Comparison of ENCODE assay signal across 8 mouse cellular contexts in genomic region chr11:5541799-5542481, GRCm38 (mm10). TPM values are rescaled to one million over a fixed set of nuclear protein-coding genes. Genes with fewer than 3 reads are reported as not detected.
A peak's percentile ranks its signal among the peaks of the same experiment; 100 is the strongest.
DNase-seq lines count a peak whose midpoint lies in the region; ATAC-seq and TF ChIP-seq lines count a peak whose summit lies in the region.

Gene Ccdc117, minus strand, starts transcription at chr11:5542187.

- peak; percentile 60 to 62 for TF ChIP-seq EP300 in MEL (IDR thresholded peaks at IDR 0.05; ENCODE audit: low read depth in 1 of 2, low read length in 2 of 2)

- no peak; the same call in 1 of the 2 replicates for TF ChIP-seq RAD21 in MEL (IDR thresholded peaks at IDR 0.05; ENCODE audit: low read depth, low read length)

- TF ChIP-seq CTCF in MEL (IDR thresholded peaks at IDR 0.05 in 2 of 3, conservative IDR thresholded peaks at IDR 0.05 in 1 of 3; ENCODE audit: control insufficient read depth in 1 of 3, insufficient read depth in 1 of 3, low read depth in 2 of 3, low read length in 3 of 3, poor library complexity in 1 of 3, severe bottlenecking in 1 of 3): peak in 2 of 3 experiments; percentile 4 to 24; a peak in 2 of 6 replicates
- no peak for TF ChIP-seq CTCF in cerebellum, adult 2 months (IDR thresholded peaks at IDR 0.05; ENCODE audit: borderline replicate concordance, insufficient read depth, low read depth, low read length)
- 0 out of 2 replicates have a peak, but pooled peaks have one; percentile 25 for TF ChIP-seq CTCF in forebrain, postnatal 0 days (IDR thresholded peaks at IDR 0.05; ENCODE audit: low read depth)

- peak within 1 kb of the TSS; percentile 86 for H3K9ac ChIP-seq in MEL (ENCODE audit: control insufficient read depth, low read depth, low read length, poor library complexity, severe bottlenecking)
- H3K9ac ChIP-seq in forebrain, postnatal 0 days: peak within 1 kb of the TSS; percentile 74
- H3K9ac ChIP-seq in lung, embryonic 16.5 days (ENCODE audit: low read length): peak within 1 kb of the TSS; percentile 98

- H3K27me3 ChIP-seq in MEL (ENCODE audit: control insufficient read depth in 1 of 2, insufficient read depth in 2 of 2, low read length in 2 of 2): no peaks in the 10 kb centered on the region
- no peaks in the 10 kb centered on the region for H3K27me3 ChIP-seq in cerebellum, adult 2 months (ENCODE audit: control insufficient read depth, insufficient read depth, low read length)
- no peaks in the 10 kb centered on the region for H3K27me3 ChIP-seq in forebrain, postnatal 0 days (ENCODE audit: insufficient read depth, low read length)
- no peaks in the 10 kb centered on the region for H3K27me3 ChIP-seq in lung, embryonic 16.5 days (ENCODE audit: control insufficient read depth, insufficient read depth, low read depth, low read length)

- peak within 1 kb of the TSS; percentile 73 for H3K4me2 ChIP-seq in forebrain, postnatal 0 days (ENCODE audit: low read depth)
- peak within 1 kb of the TSS; percentile 63 for H3K4me2 ChIP-seq in lung, embryonic 16.5 days (ENCODE audit: low read depth, low read length)

- H3K36me3 ChIP-seq in MEL (ENCODE audit: control insufficient read depth in 1 of 2, insufficient read depth in 2 of 2, low read length in 2 of 2): peaks cover 17 to 41% of the 10 kb centered on the region in 2 experiments
- H3K36me3 ChIP-seq in forebrain, postnatal 0 days (ENCODE audit: insufficient read depth): no peaks in the 10 kb centered on the region
- peaks cover 5% of the 10 kb centered on the region; the same call in 1 of the 2 replicates for H3K36me3 ChIP-seq in lung, embryonic 16.5 days (ENCODE audit: control insufficient read depth, insufficient read depth, low read length)

- H3K27ac ChIP-seq in MEL (ENCODE audit: control insufficient read depth, low read depth, low read length): peak within 1 kb of the TSS; percentile 70
- peak within 1 kb of the TSS; percentile 81 for H3K27ac ChIP-seq in cerebellum, adult 2 months (ENCODE audit: insufficient read depth, low read length)
- H3K27ac ChIP-seq in forebrain, postnatal 0 days (ENCODE audit: low read depth, low read length): peak within 1 kb of the TSS; percentile 35; the same call in 1 of the 2 replicates
- peak within 1 kb of the TSS; percentile 85 for H3K27ac ChIP-seq in lung, embryonic 16.5 days (ENCODE audit: low read length)

- H3K4me3 ChIP-seq in MEL (ENCODE audit: control insufficient read depth in 1 of 2, insufficient read depth in 1 of 2, low read depth in 2 of 2, low read length in 2 of 2): peak within 1 kb of the TSS; percentile 75 to 85
- H3K4me3 ChIP-seq in cerebellum, adult 2 months (replicated peaks; ENCODE audit: insufficient read depth, low read depth, low read length): peak within 1 kb of the TSS; percentile 86
- peak within 1 kb of the TSS; percentile 93 for H3K4me3 ChIP-seq in forebrain, postnatal 0 days (ENCODE audit: low read depth, low read length)
- H3K4me3 ChIP-seq in lung, embryonic 16.5 days (ENCODE audit: low read length): peak within 1 kb of the TSS; percentile 93

- peaks cover 31% of the 10 kb centered on the region for H3K79me2 ChIP-seq in MEL (ENCODE audit: control insufficient read depth, insufficient read depth, low read length, poor library complexity)

- ATAC-seq in forebrain, postnatal 0 days: peak; percentile 99
- ATAC-seq in lung, embryonic 16.5 days (ENCODE audit: low read depth): peak; percentile 99

- peaks cover 36 to 47% of the 10 kb centered on the region in 2 experiments for H3K4me1 ChIP-seq in MEL (ENCODE audit: control insufficient read depth in 1 of 2, insufficient read depth in 2 of 2, low read length in 2 of 2)
- H3K4me1 ChIP-seq in cerebellum, adult 2 months (ENCODE audit: control insufficient read depth, insufficient read depth, low read length): no peaks in the 10 kb centered on the region
- H3K4me1 ChIP-seq in forebrain, postnatal 0 days (ENCODE audit: insufficient read depth): peaks cover 9% of the 10 kb centered on the region; the same call in 1 of the 2 replicates
- peaks cover 9% of the 10 kb centered on the region for H3K4me1 ChIP-seq in lung, embryonic 16.5 days (replicated peaks; ENCODE audit: control insufficient read depth, insufficient read depth, low read length)

- H3K9me3 ChIP-seq in MEL (replicated peaks; ENCODE audit: insufficient read depth, low read length): no peaks in the 10 kb centered on the region
- no peaks in the 10 kb centered on the region for H3K9me3 ChIP-seq in forebrain, postnatal 0 days (ENCODE audit: low read length)
- H3K9me3 ChIP-seq in lung, embryonic 16.5 days (ENCODE audit: control insufficient read depth, low read length): no peaks in the 10 kb centered on the region

- TF ChIP-seq POLR2A in MEL (IDR thresholded peaks at IDR 0.05; ENCODE audit: control insufficient read depth in 1 of 2, insufficient read depth in 1 of 2, low read depth in 1 of 2, low read length in 2 of 2, poor library complexity in 1 of 2): peak; percentile 38 to 76; a peak in 2 of 4 replicates
- peak; percentile 61; the same call in 1 of the 2 replicates for TF ChIP-seq POLR2A in cerebellum, adult 2 months (IDR thresholded peaks at IDR 0.05; ENCODE audit: borderline replicate concordance, insufficient read depth, low read length)

- under 1% methylated on average over 65 of the region's 65 CpGs for WGBS in cerebellum, adult 2 months
- WGBS in forebrain, postnatal 0 days: 2% methylated on average over 62 of the region's 65 CpGs
- 0% methylated on average over 60 of the region's 65 CpGs for WGBS in lung, embryonic 16.5 days

- peak; percentile 98 for DNase-seq in MEL (ENCODE audit: low read depth, low spot score)
- DNase-seq in cerebellum, adult 2 months: peak; percentile 92 to 96
- peak; percentile 86 for DNase-seq in forebrain, postnatal 0 days
- DNase-seq in heart, postnatal 4 days: peak; percentile 89
- DNase-seq in layer of hippocampus, adult 9-10 months (ENCODE audit: low spot score): peak; percentile 75
- DNase-seq in ovary, postnatal 10 days (ENCODE audit: low spot score): peak; percentile 69
- DNase-seq in thymus, postnatal 10 days (ENCODE audit: low spot score in 2 of 2): peak; percentile 74

TF ChIP-seq in MEL, 35 proteins besides CTCF, POLR2A, EP300 and RAD21 (continues in another document):
- TF ChIP-seq KAT2A (conservative IDR thresholded peaks at IDR 0.05; ENCODE audit: low read depth, low read length): peak; percentile 84
- TF ChIP-seq ZNF384 (IDR thresholded peaks at IDR 0.05; ENCODE audit: low read depth, low read length): peak; percentile 33; the same call in 1 of the 2 replicates
- TF ChIP-seq NRF1 (IDR thresholded peaks at IDR 0.05; ENCODE audit: insufficient read depth, low read depth, low read length, poor library complexity, severe bottlenecking): peak; percentile 42; the same call in 1 of the 2 replicates
- TF ChIP-seq MAX (IDR thresholded peaks at IDR 0.05; ENCODE audit: low read length): peak; percentile 83
- peak; percentile 44; the same call in 1 of the 2 replicates for TF ChIP-seq ELF1 (IDR thresholded peaks at IDR 0.05; ENCODE audit: low read depth, low read length)
- TF ChIP-seq CHD2 (IDR thresholded peaks at IDR 0.05; ENCODE audit: low read length): no peak; the same call in 1 of the 2 replicates
- peak; percentile 42; the same call in 1 of the 2 replicates for TF ChIP-seq TAL1 (IDR thresholded peaks at IDR 0.05; ENCODE audit: low read length)
- TF ChIP-seq ZC3H11A (IDR thresholded peaks at IDR 0.05; ENCODE audit: low read depth, low read length): no peak
- peak; percentile 90 for TF ChIP-seq GATA1 (IDR thresholded peaks at IDR 0.05; ENCODE audit: low read depth, low read length)
- 0 out of 2 replicates have a peak, but pooled peaks have one; percentile 63 for TF ChIP-seq GABPA (IDR thresholded peaks at IDR 0.05; ENCODE audit: low read depth, low read length)
- peak; percentile 59 for TF ChIP-seq MYB (IDR thresholded peaks at IDR 0.05; ENCODE audit: low read depth, low read length)
- peak; percentile 98 for TF ChIP-seq SIN3A (IDR thresholded peaks at IDR 0.05; ENCODE audit: low read length)
- TF ChIP-seq ZMIZ1 (IDR thresholded peaks at IDR 0.05; ENCODE audit: low read depth, low read length): peak; percentile 89
- peak; percentile 21 for TF ChIP-seq SMC3 (IDR thresholded peaks at IDR 0.05; ENCODE audit: low read depth, low read length)
- TF ChIP-seq POLR2AphosphoS2 (IDR thresholded peaks at IDR 0.05; ENCODE audit: low read length): peak; percentile 79
- peak; percentile 90 for TF ChIP-seq NELFE (IDR thresholded peaks at IDR 0.05; ENCODE audit: low read depth, low read length)
- TF ChIP-seq USF1 (IDR thresholded peaks at IDR 0.05; ENCODE audit: low read depth, low read length): peak; percentile 57
- TF ChIP-seq MAZ (IDR thresholded peaks at IDR 0.05; ENCODE audit: low read depth, low read length): peak; percentile 89; the same call in 1 of the 2 replicates
- TF ChIP-seq ETS1 (IDR thresholded peaks at IDR 0.05; ENCODE audit: low read depth, low read length): peak; percentile 59; the same call in 1 of the 2 replicates
- no peak for TF ChIP-seq POLR2AphosphoS5 (IDR thresholded peaks at IDR 0.05; ENCODE audit: borderline replicate concordance, low read depth, low read length)
- peak; percentile 89 for TF ChIP-seq TBP (IDR thresholded peaks at IDR 0.05; ENCODE audit: low read depth, low read length)
- 0 out of 2 replicates have a peak, but pooled peaks have one; percentile 23 for TF ChIP-seq MAFK (IDR thresholded peaks at IDR 0.05; ENCODE audit: borderline replicate concordance, low read depth, low read length)
- TF ChIP-seq HCFC1 (IDR thresholded peaks at IDR 0.05; ENCODE audit: low read depth, low read length): peak; percentile 99
- no peak for TF ChIP-seq USF2 (IDR thresholded peaks at IDR 0.05; ENCODE audit: borderline replicate concordance in 1 of 2, insufficient read depth in 1 of 2, low read depth in 1 of 2, low read length in 2 of 2)
- no peak for TF ChIP-seq E2F4 (IDR thresholded peaks at IDR 0.05; ENCODE audit: borderline replicate concordance, low read depth, low read length)
- no peak for TF ChIP-seq JUND (IDR thresholded peaks at IDR 0.05; ENCODE audit: low read depth, low read length)
- TF ChIP-seq MXI1 (IDR thresholded peaks at IDR 0.05; ENCODE audit: low read depth, low read length): peak; percentile 89
- TF ChIP-seq CHD1 (IDR thresholded peaks at IDR 0.05; ENCODE audit: low read depth, low read length): no peak

RNA-seq across cellular contexts. Expression of gene Ccdc117, which starts in this region (rescaled TPM):
- total RNA-seq in MEL (2012; rRNA removed): 26.3 and 35.4 TPM in 2 replicates
- 10 to 100 TPM in 1 of 2 experiments, not detected in 1; 19.4 TPM for polyA plus RNA-seq in MEL (2012; ENCODE audit: insufficient read depth in 1 of 2, insufficient read length in 2 of 2, low read depth in 1 of 2, low replicate concordance in 2 of 2, missing spikeins in 1 of 2)
- 12.5 and 13.1 TPM in 2 replicates for polyA plus RNA-seq in cerebellum, adult 2 months (2012; rRNA removed)
- total RNA-seq in forebrain, postnatal 0 days (2014; rRNA removed): 14.4 and 14.7 TPM in 2 replicates
- 6.6 and 7.0 TPM in 2 replicates for polyA plus RNA-seq in forebrain, postnatal 0 days (2015; fragmentation: Nextera tagmentation; extraction: Ambion mirVana)
- 10 to 100 TPM; 11.3 to 14.1 TPM for total RNA-seq in heart, postnatal 4 days (2021)
- 18.0 and 18.6 TPM in 2 replicates for polyA plus RNA-seq in lung, embryonic 16.5 days (2015; fragmentation: Nextera tagmentation; extraction: Ambion mirVana)

Comparison
In these comparisons a context has a peak if more than half of its experiments do, and no peak if none do; other contexts are left out.
1. Peak in every context shown above with its lines: DNase-seq, ATAC-seq, H3K4me3 ChIP-seq and H3K27ac ChIP-seq.
2. H3K27ac ChIP-seq: peak in every context shown above with its lines; median percentile 85 in lung, embryonic 16.5 days; 81 in cerebellum, adult 2 months; 70 in MEL; 35 in forebrain, postnatal 0 days.